Mouse (Mus musculus): Measurements from ENCODE around the gene Zcchc17.
A peak's percentile ranks its signal among the peaks of the same experiment; 100 is the strongest.

Zcchc17 gene

DNA sequence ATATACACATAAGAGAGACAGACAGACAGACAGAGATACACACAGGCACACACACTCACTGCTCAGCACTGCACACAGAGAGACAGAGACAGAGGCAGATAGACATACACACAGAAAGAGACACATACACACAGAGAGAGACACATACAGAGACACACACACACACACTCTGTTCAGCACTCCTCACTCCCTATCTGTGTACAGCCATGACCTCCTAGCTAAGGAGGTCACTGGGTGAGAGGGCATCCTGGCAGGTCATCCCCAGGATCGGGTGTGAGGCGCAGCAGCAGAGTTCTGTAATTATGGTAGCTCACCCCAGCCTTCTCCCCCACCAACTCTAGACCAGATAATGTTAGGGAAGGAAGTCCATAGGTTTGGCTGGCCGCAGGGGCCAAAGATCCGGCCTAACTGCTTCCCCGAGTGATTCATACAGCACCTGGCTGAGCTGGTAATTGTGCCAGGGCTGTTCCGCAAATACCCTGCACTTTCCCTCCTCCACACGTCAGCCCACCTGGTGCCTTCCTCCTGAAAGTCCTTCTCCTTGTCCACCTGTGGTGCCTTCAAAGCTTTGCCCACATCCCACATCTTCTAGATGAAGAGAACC is 83.1 kb downstream of the Zcchc17 start:
- no peak for DNase-seq

- no peak for DNase-seq
These were observed 84.0 kb downstream of the Zcchc17 start for GRCm38 (mm10) chr4:130275823-130276105.

GRCm38 (mm10) chr4:130275016-130275822 is 84.5 kb downstream of the Zcchc17 start:
- DNase-seq = peak; percentile 31

GRCm38 (mm10) chr4:130274346-130275015 is 85.3 kb downstream of the Zcchc17 start:
- no peak for DNase-seq

- no peak for DNase-seq
These were observed 85.9 kb downstream of the Zcchc17 start for GRCm38 (mm10) chr4:130273698-130274345.

GRCm38 (mm10) chr4:130270611-130271347 is 89.0 kb downstream of the Zcchc17 start:
- no peak for DNase-seq

- DNase-seq = no peak
These were observed 89.7 kb downstream of the Zcchc17 start for GRCm38 (mm10) chr4:130270089-130270488.

DNA sequence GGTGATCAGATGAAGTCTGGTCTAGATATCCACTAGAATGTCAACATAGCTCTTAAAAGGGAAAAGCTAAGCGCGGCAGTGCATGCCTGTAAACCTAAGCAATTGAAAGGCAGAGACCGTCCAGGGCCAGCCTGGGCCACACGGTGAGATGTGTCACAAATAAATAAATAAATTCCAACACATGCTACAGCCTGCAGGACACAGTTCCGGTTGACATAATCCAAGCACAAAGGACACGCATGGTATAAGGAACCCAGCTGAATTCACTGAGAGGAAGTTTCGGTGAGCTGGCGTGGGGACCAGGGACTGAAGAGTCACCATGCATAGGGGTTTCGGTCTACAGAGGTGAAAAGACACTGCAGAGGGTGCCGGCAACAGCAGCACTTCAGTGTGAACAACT is 91.0 kb downstream of the Zcchc17 start:
- DNase-seq = no peak

DNA sequence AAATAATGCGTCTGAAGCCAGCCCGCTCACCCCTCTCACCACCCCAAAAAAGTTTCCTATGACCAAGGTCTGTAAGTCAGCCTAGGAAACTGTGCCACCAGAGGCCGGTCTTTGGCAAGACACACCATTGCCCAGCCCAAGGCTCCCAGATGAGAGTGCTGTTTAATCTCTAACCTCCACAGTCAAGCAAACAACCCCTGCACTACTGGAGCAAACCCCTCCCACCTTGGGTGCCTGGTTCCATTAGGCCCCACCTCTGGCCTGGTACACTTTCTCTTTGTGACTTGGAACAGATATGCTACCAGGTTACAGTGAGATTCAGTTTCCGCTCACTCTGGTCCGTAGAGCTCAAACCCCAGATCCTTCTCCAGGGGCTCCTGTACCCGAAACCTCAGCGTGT is 92.7 kb downstream of the Zcchc17 start:
- peak; percentile 85 for DNase-seq

- peak; percentile 26 for DNase-seq
These were observed 93.1 kb downstream of the Zcchc17 start for GRCm38 (mm10) chr4:130266601-130267000.
